Mouse (Mus musculus): Measurements from ENCODE around the gene Phyh. TPM values are rescaled to one million over a fixed set of nuclear protein-coding genes. Genes with fewer than 3 reads are reported as not detected.
A peak's percentile ranks its signal among the peaks of the same experiment; 100 is the strongest.

Phyh gene
- polyA plus RNA-seq, 1 experiment from 2014 or later: 82.7 TPM

- Histone ChIP-seq H3K9me3 (no peaks in the 10 kb centered on the region), H3K4me3 (no peak overlapping the region), H3K4me1 (replicated peaks) (no peaks in the 10 kb centered on the region), H3K36me3 (peaks cover 68% of the 10 kb centered on the region), H3K27me3 (no peaks in the 10 kb centered on the region), H3K27ac (replicated peaks) (no peak overlapping the region), H3K4me2 (no peak overlapping the region), H3K9ac (no peak overlapping the region)
- 96% methylated on average over 4 of the region's 4 CpGs for WGBS
- no peak for ATAC-seq (ENCODE audit: low FRiP score, low read depth)
Observed at GRCm38 (mm10) chr2:4896970-4897369, 21.8 kb upstream of the Phyh start.

DNA sequence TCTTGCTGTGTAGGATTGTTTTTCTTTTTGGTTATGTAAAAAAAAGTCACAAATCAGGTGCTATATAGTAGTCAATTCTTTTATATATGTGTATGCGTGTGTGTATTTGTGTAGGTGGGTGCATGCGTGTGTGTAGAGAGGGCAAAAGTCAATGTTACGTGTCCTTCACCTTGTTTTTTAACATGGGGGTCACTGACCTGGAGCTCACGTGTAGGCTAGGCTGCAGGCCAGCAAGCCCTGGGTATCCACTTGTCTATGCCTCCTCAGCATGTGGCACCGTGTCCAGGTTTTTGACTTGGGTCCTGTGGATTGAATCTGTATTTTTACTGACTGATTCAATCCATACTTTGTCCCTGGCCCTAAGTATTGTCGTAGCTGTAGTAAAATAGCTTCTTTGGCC lies 18.2 kb upstream of the Phyh start:
- H3K4me2 ChIP-seq: no peak overlapping the region
- no peak overlapping the region for H3K27ac ChIP-seq (replicated peaks)
- no peaks in the 10 kb centered on the region for H3K4me1 ChIP-seq (replicated peaks)
- H3K4me3 ChIP-seq: no peak overlapping the region
- H3K9ac ChIP-seq: no peak overlapping the region
- 93% methylated on average over 6 of the region's 6 CpGs for WGBS
- H3K36me3 ChIP-seq: peaks cover 59% of the 10 kb centered on the region
- no peaks in the 10 kb centered on the region for H3K9me3 ChIP-seq
- ATAC-seq (ENCODE audit: low FRiP score, low read depth): no peak
- H3K27me3 ChIP-seq: no peaks in the 10 kb centered on the region

DNA sequence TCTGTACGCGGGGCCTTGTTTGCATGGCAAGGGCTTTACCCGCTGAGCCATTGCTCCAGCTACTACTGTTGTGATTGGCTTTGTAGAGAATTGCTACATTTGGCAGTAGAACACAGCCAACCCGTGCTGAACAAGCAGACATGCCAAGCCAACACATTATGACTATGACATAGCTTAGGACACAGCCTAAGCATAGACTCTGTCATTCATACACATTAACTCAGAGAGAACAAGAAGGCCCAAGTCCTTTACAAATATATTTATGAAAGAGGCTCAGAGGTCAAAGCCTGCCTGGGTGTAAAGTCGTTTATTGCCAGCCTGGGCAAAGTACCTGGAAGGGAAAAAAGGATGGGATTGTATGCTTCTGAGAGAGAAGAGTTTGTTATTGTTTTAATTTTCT lies 16.5 kb upstream of the Phyh start:
- Histone ChIP-seq H3K36me3 (peaks cover 66% of the 10 kb centered on the region), H3K27me3 (no peaks in the 10 kb centered on the region), H3K9me3 (no peaks in the 10 kb centered on the region), H3K4me2 (no peak overlapping the region), H3K9ac (no peak overlapping the region), H3K4me3 (no peak overlapping the region), H3K4me1 (replicated peaks) (no peaks in the 10 kb centered on the region), H3K27ac (replicated peaks) (no peak overlapping the region)
- ATAC-seq (ENCODE audit: low FRiP score, low read depth): no peak
- WGBS: 95% methylated on average over 5 of the region's 5 CpGs

DNA sequence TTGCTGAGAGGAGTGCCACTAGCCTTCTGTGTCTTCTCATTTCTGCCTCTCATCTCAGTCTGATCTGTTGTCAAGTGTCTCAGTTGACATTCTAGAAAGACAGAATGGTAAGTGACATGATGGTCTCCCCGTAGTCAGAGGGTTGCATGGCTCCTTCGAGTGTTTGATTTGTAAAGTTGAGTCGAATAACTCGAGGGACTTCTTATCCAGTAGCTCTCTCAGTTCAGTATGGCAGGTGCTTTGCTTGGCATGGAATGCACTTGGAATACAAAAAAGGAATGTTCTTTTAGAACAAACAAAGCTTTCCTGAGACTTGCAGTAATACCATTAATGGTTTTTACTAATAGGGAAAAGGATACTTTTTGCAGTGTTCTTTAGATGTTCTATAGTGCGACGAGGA lies 11.7 kb upstream of the Phyh start:
- H3K4me3 ChIP-seq: no peak overlapping the region
- WGBS: 94% methylated on average over 6 of the region's 6 CpGs
- H3K27ac ChIP-seq (replicated peaks): no peak overlapping the region
- peaks cover 41% of the 10 kb centered on the region for H3K36me3 ChIP-seq
- no peak overlapping the region for H3K4me2 ChIP-seq
- no peaks in the 10 kb centered on the region for H3K27me3 ChIP-seq
- H3K9me3 ChIP-seq: no peaks in the 10 kb centered on the region
- no peaks in the 10 kb centered on the region for H3K4me1 ChIP-seq (replicated peaks)
- no peak for ATAC-seq (ENCODE audit: low FRiP score, low read depth)
- no peak overlapping the region for H3K9ac ChIP-seq

- ATAC-seq (ENCODE audit: low FRiP score, low read depth): no peak
- H3K4me1 ChIP-seq (replicated peaks): no peaks in the 10 kb centered on the region
- H3K9ac ChIP-seq: no peak overlapping the region
- no peaks in the 10 kb centered on the region for H3K9me3 ChIP-seq
- H3K4me3 ChIP-seq: no peak overlapping the region
- H3K36me3 ChIP-seq: peaks cover 38% of the 10 kb centered on the region
- no peaks in the 10 kb centered on the region for H3K27me3 ChIP-seq
- no peak overlapping the region for H3K4me2 ChIP-seq
- H3K27ac ChIP-seq (replicated peaks): no peak overlapping the region
- 89% methylated on average over 7 of the region's 7 CpGs for WGBS
Observed at GRCm38 (mm10) chr2:4907916-4908315, 10.9 kb upstream of the Phyh start.

DNA sequence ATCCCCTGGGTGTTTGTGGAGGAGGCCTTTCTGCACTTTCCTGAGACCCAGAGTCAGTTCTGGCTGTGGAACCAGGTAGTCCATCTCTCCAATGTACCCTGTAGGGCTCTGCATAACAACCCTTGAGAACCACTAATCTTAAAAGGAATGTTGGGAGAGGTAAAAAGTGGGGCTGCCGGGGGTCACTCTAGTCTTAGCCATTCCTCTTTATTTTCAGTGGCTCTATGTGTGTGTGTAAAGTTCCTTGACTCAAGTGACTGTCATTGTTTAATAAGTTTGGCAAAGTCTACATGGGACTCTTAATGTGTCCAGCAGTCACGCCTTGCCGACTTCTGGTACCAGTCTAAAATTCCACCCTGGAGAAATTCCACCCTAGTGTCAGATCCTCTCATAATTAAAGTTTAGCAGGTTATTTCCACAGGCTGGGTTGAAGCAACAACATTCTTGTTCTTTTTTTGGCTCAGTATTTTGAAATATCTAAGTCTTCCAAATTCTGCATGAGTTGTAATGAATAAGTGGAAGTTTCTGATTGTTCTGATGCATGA lies 10.0 kb upstream of the Phyh start:
- Histone ChIP-seq H3K9ac (no peak overlapping the region), H3K36me3 (peaks cover 38% of the 10 kb centered on the region), H3K9me3 (no peaks in the 10 kb centered on the region), H3K27me3 (no peaks in the 10 kb centered on the region), H3K4me3 (no peak overlapping the region), H3K4me2 (no peak overlapping the region), H3K27ac (replicated peaks) (no peak overlapping the region), H3K4me1 (replicated peaks) (no peaks in the 10 kb centered on the region)
- 91% methylated on average over 3 of the region's 3 CpGs for WGBS
- no peak for ATAC-seq (ENCODE audit: low FRiP score, low read depth)

- 73% methylated on average over 6 of the region's 6 CpGs for WGBS
- no peaks in the 10 kb centered on the region for H3K27me3 ChIP-seq
- H3K9me3 ChIP-seq: no peaks in the 10 kb centered on the region
- ATAC-seq (ENCODE audit: low FRiP score, low read depth): no peak
- no peak overlapping the region for H3K9ac ChIP-seq
- no peak overlapping the region for H3K4me2 ChIP-seq
- H3K4me3 ChIP-seq: no peak overlapping the region
- H3K36me3 ChIP-seq: peaks cover 35% of the 10 kb centered on the region
- H3K27ac ChIP-seq (replicated peaks): no peak overlapping the region
- H3K4me1 ChIP-seq (replicated peaks): no peaks in the 10 kb centered on the region
Observed at GRCm38 (mm10) chr2:4909909-4910308, 8.9 kb upstream of the Phyh start.

- WGBS: 82% methylated on average over 4 of the region's 4 CpGs
- Histone ChIP-seq H3K4me2 (no peak overlapping the region), H3K4me3 (no peak overlapping the region), H3K27ac (replicated peaks) (no peak overlapping the region), H3K36me3 (peaks cover 31% of the 10 kb centered on the region), H3K9ac (no peak overlapping the region), H3K27me3 (no peaks in the 10 kb centered on the region), H3K4me1 (replicated peaks) (no peaks in the 10 kb centered on the region), H3K9me3 (no peaks in the 10 kb centered on the region)
- ATAC-seq (ENCODE audit: low FRiP score, low read depth): no peak
Observed at GRCm38 (mm10) chr2:4910521-4910920, 8.3 kb upstream of the Phyh start.

DNA sequence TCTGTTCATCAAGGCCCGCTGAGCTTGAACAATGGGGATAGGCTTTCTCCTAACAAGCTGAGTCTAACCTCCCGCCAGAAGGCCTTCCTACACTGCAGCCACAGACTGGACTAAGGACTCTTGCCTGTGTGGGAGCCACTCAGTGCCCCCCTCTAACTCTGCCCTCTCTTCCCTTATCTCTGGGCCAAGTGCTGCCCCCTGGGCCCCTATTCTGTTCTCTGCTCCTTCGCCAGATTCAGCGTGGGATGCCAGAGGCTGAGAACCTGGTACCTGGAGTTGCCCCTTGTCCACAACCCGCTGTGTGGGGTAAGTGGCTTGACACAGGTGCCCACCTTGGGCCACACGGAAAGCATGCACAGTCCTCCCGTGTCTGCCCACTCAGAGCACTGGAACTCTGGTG lies 4.9 kb upstream of the Phyh start:
- no peak overlapping the region for H3K27ac ChIP-seq (replicated peaks)
- no peaks in the 10 kb centered on the region; the same call in 1 of the 2 replicates for H3K36me3 ChIP-seq
- H3K4me1 ChIP-seq (replicated peaks): peaks cover 8% of the 10 kb centered on the region
- no peak for ATAC-seq (ENCODE audit: low FRiP score, low read depth)
- H3K27me3 ChIP-seq: no peaks in the 10 kb centered on the region
- 58% methylated on average over 7 of the region's 7 CpGs for WGBS
- no peak overlapping the region for H3K4me2 ChIP-seq
- no peak overlapping the region for H3K4me3 ChIP-seq
- no peaks in the 10 kb centered on the region for H3K9me3 ChIP-seq
- no peak overlapping the region for H3K9ac ChIP-seq

- Histone ChIP-seq H3K36me3 (no peaks in the 10 kb centered on the region), H3K27ac (replicated peaks) (no peak overlapping the region), H3K4me3 (no peak overlapping the region), H3K4me2 (no peak overlapping the region), H3K9ac (no peak overlapping the region), H3K9me3 (no peaks in the 10 kb centered on the region), H3K4me1 (replicated peaks) (peaks cover 14% of the 10 kb centered on the region), H3K27me3 (no peaks in the 10 kb centered on the region)
- ATAC-seq (ENCODE audit: low FRiP score, low read depth): no peak
- WGBS: 78% methylated on average over 6 of the region's 6 CpGs
Observed at GRCm38 (mm10) chr2:4916037-4916436, 2.8 kb upstream of the Phyh start.

GRCm38 (mm10) chr2:4917326-4918021 lies 1.3 kb upstream of the Phyh start:
- Histone ChIP-seq H3K27me3 (no peaks in the 10 kb centered on the region), H3K4me2 (peak overlapping the region; percentile 37), H3K9me3 (no peaks in the 10 kb centered on the region), H3K9ac (no peak overlapping the region), H3K36me3 (no peaks in the 10 kb centered on the region), H3K4me1 (replicated peaks) (peaks cover 14% of the 10 kb centered on the region), H3K27ac (replicated peaks) (no peak overlapping the region), H3K4me3 (no peak overlapping the region)
- WGBS: 22% methylated on average over 8 of the region's 8 CpGs
- no peak for ATAC-seq (ENCODE audit: low FRiP score, low read depth)

GRCm38 (mm10) chr2:4921019-4921418 lies 2.2 kb downstream of the Phyh start:
- no peak overlapping the region for H3K4me3 ChIP-seq
- H3K4me1 ChIP-seq (replicated peaks): peaks cover 14% of the 10 kb centered on the region
- no peaks in the 10 kb centered on the region for H3K9me3 ChIP-seq
- H3K27me3 ChIP-seq: no peaks in the 10 kb centered on the region
- ATAC-seq (ENCODE audit: low FRiP score, low read depth): no peak
- no peak overlapping the region for H3K27ac ChIP-seq (replicated peaks)
- no peak overlapping the region for H3K9ac ChIP-seq
- H3K36me3 ChIP-seq: no peaks in the 10 kb centered on the region; the same call in 1 of the 2 replicates
- no peak overlapping the region for H3K4me2 ChIP-seq
- 65% methylated on average over 5 of the region's 5 CpGs for WGBS
